Mouse (Mus musculus): ENCODE results near the gene Tiparp. TPM values are rescaled to one million over a fixed set of nuclear protein-coding genes. Genes with fewer than 3 reads are reported as not detected.
A peak's percentile ranks its signal among the peaks of the same experiment; 100 is the strongest.

Gene Tiparp
- polyA plus RNA-seq, 1 experiment from 2014 or later, result 18.0 TPM

DNA sequence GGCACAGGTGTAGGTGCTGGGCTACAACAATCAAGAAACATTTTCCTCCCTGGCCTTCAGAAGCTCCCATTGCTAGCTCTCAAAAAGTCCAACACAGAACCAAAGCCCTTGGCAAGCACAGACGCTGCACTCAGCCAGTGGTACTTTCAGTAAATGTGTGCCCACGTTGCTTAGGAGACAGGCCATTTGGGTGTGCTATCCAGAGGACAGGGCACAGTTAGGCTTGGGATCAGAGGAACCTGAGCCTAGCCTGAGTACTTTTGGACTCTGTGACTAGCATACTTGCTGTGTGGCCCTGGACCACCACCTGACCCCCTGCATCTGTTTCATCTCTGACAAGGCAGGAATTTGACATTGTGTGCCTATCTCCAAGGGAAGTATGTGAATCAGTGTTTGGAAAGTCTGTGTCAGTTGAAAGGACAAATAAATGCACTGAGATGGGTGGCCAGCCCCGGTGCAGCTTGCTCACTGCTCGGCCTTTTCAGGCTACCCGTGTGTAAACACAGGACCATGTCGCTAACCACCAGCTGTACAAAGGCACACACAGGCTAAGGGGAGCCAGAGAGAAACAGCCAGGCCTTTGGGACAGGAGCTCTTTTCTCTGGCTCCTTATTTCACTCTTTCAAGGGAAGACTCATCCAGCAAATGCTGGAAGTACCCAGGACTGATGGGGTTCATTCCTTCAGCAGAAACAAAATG lies 35.9 kb downstream of the Tiparp start:
- peak overlapping the region; percentile 64 for H3K27ac ChIP-seq (ENCODE audit: low read depth, low read length)
- 61% methylated on average over 6 of the region's 6 CpGs for WGBS
- no peak overlapping the region for H3K4me2 ChIP-seq
- DNase-seq (ENCODE audit: low spot score) (no peak), ATAC-seq (replicated peaks; ENCODE audit: low FRiP score) (peak; percentile 56)
- H3K4me1 ChIP-seq (replicated peaks; ENCODE audit: control insufficient read depth, insufficient read depth, low read length), result peaks cover 6% of the 10 kb centered on the region; the same call in 1 of the 2 replicates
- H3K36me3 ChIP-seq (ENCODE audit: control insufficient read depth, insufficient read depth, low read length), result no peaks in the 10 kb centered on the region
- H3K9ac ChIP-seq (ENCODE audit: low read depth, low read length), result no peak overlapping the region
- no peaks in the 10 kb centered on the region for H3K9me3 ChIP-seq (ENCODE audit: control insufficient read depth, low read length)
- no peak overlapping the region for H3K4me3 ChIP-seq (ENCODE audit: low read depth, low read length)
- no peaks in the 10 kb centered on the region for H3K27me3 ChIP-seq (replicated peaks; ENCODE audit: control insufficient read depth, insufficient read depth, low read length)

DNA sequence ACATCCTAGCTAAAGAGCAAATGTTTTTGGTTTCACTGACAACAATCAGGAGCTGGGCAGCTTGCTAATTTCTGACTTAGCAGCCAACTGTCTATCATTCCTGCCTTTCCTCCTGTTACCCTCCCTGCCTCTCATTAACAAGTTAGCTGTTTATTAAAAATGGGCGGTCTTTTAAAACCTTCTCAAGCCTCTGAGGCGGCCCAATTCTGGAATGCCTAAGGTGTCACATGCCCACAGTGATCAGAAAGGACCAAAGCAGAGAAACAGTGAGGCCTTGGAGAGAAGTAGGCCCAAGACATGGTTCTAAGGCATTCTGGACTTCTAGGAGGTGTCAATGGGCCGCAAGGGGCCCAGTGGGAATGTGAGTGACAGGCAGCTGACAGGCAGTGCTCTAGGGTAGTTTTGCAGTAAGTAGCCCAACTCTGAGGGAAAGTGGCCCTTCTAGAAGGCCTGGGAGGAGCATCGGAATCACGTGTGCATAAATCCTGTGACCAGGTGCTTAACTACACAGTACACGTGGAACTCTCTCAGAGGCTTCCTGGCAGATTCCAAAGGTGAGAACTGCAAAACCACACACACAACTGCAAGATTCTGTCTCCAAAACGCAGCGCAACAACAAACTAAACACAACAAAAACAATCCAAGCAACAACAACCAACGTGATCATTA lies 37.6 kb downstream of the Tiparp start:
- H3K27ac ChIP-seq (ENCODE audit: low read depth, low read length), result no peak overlapping the region
- no peaks in the 10 kb centered on the region for H3K27me3 ChIP-seq (replicated peaks; ENCODE audit: control insufficient read depth, insufficient read depth, low read length)
- no peaks in the 10 kb centered on the region for H3K36me3 ChIP-seq (ENCODE audit: control insufficient read depth, insufficient read depth, low read length)
- H3K4me3 ChIP-seq (ENCODE audit: low read depth, low read length), result no peak overlapping the region
- no peak for ATAC-seq (replicated peaks; ENCODE audit: low FRiP score)
- H3K4me2 ChIP-seq, result no peak overlapping the region
- DNase-seq (ENCODE audit: low spot score), result no peak
- H3K4me1 ChIP-seq (replicated peaks; ENCODE audit: control insufficient read depth, insufficient read depth, low read length), result peaks cover 6% of the 10 kb centered on the region; the same call in 1 of the 2 replicates
- H3K9me3 ChIP-seq (ENCODE audit: control insufficient read depth, low read length), result no peaks in the 10 kb centered on the region
- no peak overlapping the region for H3K9ac ChIP-seq (ENCODE audit: low read depth, low read length)
- WGBS, result 59% methylated on average over 9 of the region's 9 CpGs

GRCm38 (mm10) chr3:65569941-65570340 lies 41.7 kb downstream of the Tiparp start:
- Histone ChIP-seq H3K9ac (ENCODE audit: low read depth, low read length) (no peak overlapping the region), H3K9me3 (ENCODE audit: control insufficient read depth, low read length) (no peaks in the 10 kb centered on the region), H3K36me3 (ENCODE audit: control insufficient read depth, insufficient read depth, low read length) (no peaks in the 10 kb centered on the region), H3K27me3 (replicated peaks; ENCODE audit: control insufficient read depth, insufficient read depth, low read length) (no peaks in the 10 kb centered on the region), H3K27ac (ENCODE audit: low read depth, low read length) (no peak overlapping the region), H3K4me2 (no peak overlapping the region), H3K4me3 (ENCODE audit: low read depth, low read length) (no peak overlapping the region), H3K4me1 (replicated peaks; ENCODE audit: control insufficient read depth, insufficient read depth, low read length) (no peaks in the 10 kb centered on the region)
- no peak for ATAC-seq (replicated peaks; ENCODE audit: low FRiP score)
- DNase-seq (ENCODE audit: low spot score), result no peak

DNA sequence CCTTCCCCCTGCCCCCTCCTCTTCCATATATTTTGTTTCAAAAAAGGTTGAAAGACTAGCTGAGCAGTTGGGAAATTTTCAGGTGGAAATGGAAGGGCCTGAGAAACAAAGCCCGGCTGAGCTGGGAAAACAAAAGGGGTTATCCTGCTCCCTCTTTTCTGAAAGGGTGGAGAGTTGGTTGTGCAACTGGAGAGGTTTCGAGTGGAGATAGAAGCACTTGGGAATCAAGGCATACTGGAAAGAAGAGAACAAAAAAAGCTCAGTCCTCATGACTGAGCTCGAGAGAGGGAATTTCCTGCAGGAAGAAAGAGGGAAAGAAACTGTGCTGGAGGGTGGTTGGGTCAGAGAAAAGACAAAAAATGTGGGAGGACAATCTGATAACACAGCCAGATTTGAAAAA lies 45.3 kb downstream of the Tiparp start:
- Histone ChIP-seq H3K4me2 (no peak overlapping the region), H3K27ac (ENCODE audit: low read depth, low read length) (no peak overlapping the region), H3K27me3 (replicated peaks; ENCODE audit: control insufficient read depth, insufficient read depth, low read length) (no peaks in the 10 kb centered on the region), H3K9ac (ENCODE audit: low read depth, low read length) (no peak overlapping the region), H3K9me3 (ENCODE audit: control insufficient read depth, low read length) (no peaks in the 10 kb centered on the region), H3K4me1 (replicated peaks; ENCODE audit: control insufficient read depth, insufficient read depth, low read length) (no peaks in the 10 kb centered on the region), H3K36me3 (ENCODE audit: control insufficient read depth, insufficient read depth, low read length) (no peaks in the 10 kb centered on the region), H3K4me3 (ENCODE audit: low read depth, low read length) (no peak overlapping the region)
- ATAC-seq (replicated peaks; ENCODE audit: low FRiP score), result no peak
- 57% methylated on average over 3 of the region's 3 CpGs for WGBS
- no peak for DNase-seq (ENCODE audit: low spot score)

DNA sequence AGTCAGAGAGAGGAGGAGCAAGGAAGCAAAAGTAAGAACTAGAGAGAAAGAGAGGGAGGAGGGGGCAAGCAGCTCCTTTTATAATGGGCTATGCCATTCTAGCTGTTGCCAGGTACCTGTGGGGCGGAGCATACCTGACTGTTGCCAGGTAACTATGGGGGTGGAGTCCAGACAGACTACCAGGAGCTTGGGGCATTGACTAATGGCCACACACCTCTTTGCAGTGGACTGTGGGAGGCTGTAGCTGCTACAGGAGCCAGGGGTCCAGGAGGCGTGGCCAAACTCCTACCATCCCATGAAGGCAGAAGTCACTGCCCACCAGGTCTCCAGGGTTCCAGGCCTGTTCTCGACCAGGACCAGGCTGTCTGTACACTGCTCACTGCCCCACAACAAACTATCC lies 49.4 kb downstream of the Tiparp start:
- Histone ChIP-seq H3K9me3 (ENCODE audit: control insufficient read depth, low read length) (no peaks in the 10 kb centered on the region), H3K27me3 (replicated peaks; ENCODE audit: control insufficient read depth, insufficient read depth, low read length) (no peaks in the 10 kb centered on the region), H3K36me3 (ENCODE audit: control insufficient read depth, insufficient read depth, low read length) (no peaks in the 10 kb centered on the region), H3K4me1 (replicated peaks; ENCODE audit: control insufficient read depth, insufficient read depth, low read length) (peaks cover 4% of the 10 kb centered on the region; the same call in 1 of the 2 replicates), H3K9ac (ENCODE audit: low read depth, low read length) (no peak overlapping the region), H3K27ac (ENCODE audit: low read depth, low read length) (no peak overlapping the region), H3K4me2 (no peak overlapping the region), H3K4me3 (ENCODE audit: low read depth, low read length) (no peak overlapping the region)
- ATAC-seq (replicated peaks; ENCODE audit: low FRiP score), result no peak
- 80% methylated on average over 3 of the region's 3 CpGs for WGBS
- no peak for DNase-seq (ENCODE audit: low spot score)

- no peak overlapping the region for H3K4me3 ChIP-seq (ENCODE audit: low read depth, low read length)
- no peaks in the 10 kb centered on the region for H3K9me3 ChIP-seq (ENCODE audit: control insufficient read depth, low read length)
- no peak for ATAC-seq (replicated peaks; ENCODE audit: low FRiP score)
- peaks cover 4% of the 10 kb centered on the region; the same call in 1 of the 2 replicates for H3K4me1 ChIP-seq (replicated peaks; ENCODE audit: control insufficient read depth, insufficient read depth, low read length)
- no peak overlapping the region for H3K4me2 ChIP-seq
- H3K36me3 ChIP-seq (ENCODE audit: control insufficient read depth, insufficient read depth, low read length), result no peaks in the 10 kb centered on the region
- DNase-seq (ENCODE audit: low spot score), result no peak
- no peak overlapping the region for H3K27ac ChIP-seq (ENCODE audit: low read depth, low read length)
- H3K9ac ChIP-seq (ENCODE audit: low read depth, low read length), result no peak overlapping the region
- H3K27me3 ChIP-seq (replicated peaks; ENCODE audit: control insufficient read depth, insufficient read depth, low read length), result no peaks in the 10 kb centered on the region
- 65% methylated on average over 12 of the region's 12 CpGs for WGBS
Measured at GRCm38 (mm10) chr3:65579260-65579921, 51.2 kb downstream of the Tiparp start.

DNA sequence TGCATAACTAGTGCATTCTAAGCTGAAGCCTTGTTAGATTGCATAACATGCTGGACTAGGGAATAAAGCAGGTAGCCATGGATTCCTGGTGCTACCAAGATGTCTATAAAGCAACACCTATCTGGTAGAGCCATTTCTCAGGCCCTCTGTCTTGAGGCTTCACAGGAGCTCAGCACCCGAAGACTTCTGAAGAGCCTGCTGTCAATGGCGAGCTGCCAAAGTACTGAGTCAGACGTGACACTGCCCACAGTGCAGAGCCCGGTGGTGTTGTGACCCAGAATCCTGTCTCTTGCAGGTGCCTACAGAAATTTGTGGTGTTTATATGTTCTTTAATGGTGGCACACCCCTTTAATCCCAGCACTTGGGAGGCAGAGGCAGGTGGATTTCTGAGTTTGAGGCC lies 53.4 kb downstream of the Tiparp start:
- 81% methylated on average over 4 of the region's 4 CpGs for WGBS
- ATAC-seq (replicated peaks; ENCODE audit: low FRiP score), result no peak
- DNase-seq (ENCODE audit: low spot score), result no peak
- H3K4me2 ChIP-seq, result no peak overlapping the region
- H3K36me3 ChIP-seq (ENCODE audit: control insufficient read depth, insufficient read depth, low read length), result no peaks in the 10 kb centered on the region
- H3K9ac ChIP-seq (ENCODE audit: low read depth, low read length), result no peak overlapping the region
- H3K4me1 ChIP-seq (replicated peaks; ENCODE audit: control insufficient read depth, insufficient read depth, low read length), result peaks cover 7% of the 10 kb centered on the region; the same call in 1 of the 2 replicates
- H3K27ac ChIP-seq (ENCODE audit: low read depth, low read length), result no peak overlapping the region
- H3K27me3 ChIP-seq (replicated peaks; ENCODE audit: control insufficient read depth, insufficient read depth, low read length), result no peaks in the 10 kb centered on the region
- no peak overlapping the region for H3K4me3 ChIP-seq (ENCODE audit: low read depth, low read length)
- H3K9me3 ChIP-seq (ENCODE audit: control insufficient read depth, low read length), result no peaks in the 10 kb centered on the region

DNA sequence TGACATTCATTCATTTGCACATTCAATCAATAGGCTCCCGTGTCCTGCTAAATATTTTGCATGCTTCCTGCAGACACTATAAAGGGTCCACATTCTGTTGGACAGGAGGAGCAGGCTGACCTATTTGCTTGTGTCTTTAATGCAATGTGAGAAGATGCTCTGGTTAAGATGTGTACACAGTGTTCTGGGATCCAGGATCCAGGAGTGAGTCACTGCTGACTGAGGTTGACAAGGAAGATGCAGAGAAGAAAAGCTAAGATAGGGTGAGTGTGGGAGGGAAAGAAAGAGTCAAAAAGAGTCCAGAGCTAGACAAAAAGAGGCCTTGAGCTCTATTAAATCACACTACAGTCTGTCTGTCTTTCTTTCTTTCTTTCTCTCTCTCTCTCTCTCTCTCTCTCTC lies 56.1 kb downstream of the Tiparp start:
- H3K27ac ChIP-seq (ENCODE audit: low read depth, low read length), result no peak overlapping the region
- H3K9ac ChIP-seq (ENCODE audit: low read depth, low read length), result no peak overlapping the region
- WGBS, result 71% methylated on average over 1 of the region's 1 CpGs
- no peak overlapping the region for H3K4me2 ChIP-seq
- H3K4me3 ChIP-seq (ENCODE audit: low read depth, low read length), result no peak overlapping the region
- no peaks in the 10 kb centered on the region for H3K27me3 ChIP-seq (replicated peaks; ENCODE audit: control insufficient read depth, insufficient read depth, low read length)
- H3K9me3 ChIP-seq (ENCODE audit: control insufficient read depth, low read length), result no peaks in the 10 kb centered on the region
- ATAC-seq (replicated peaks; ENCODE audit: low FRiP score) (no peak), DNase-seq (ENCODE audit: low spot score) (no peak)
- H3K36me3 ChIP-seq (ENCODE audit: control insufficient read depth, insufficient read depth, low read length), result no peaks in the 10 kb centered on the region
- H3K4me1 ChIP-seq (replicated peaks; ENCODE audit: control insufficient read depth, insufficient read depth, low read length), result peaks cover 9% of the 10 kb centered on the region; the same call in 1 of the 2 replicates
